Mouse (Mus musculus) heart, postnatal 25 days (tissue): ENCODE results near the gene Gm1673. TPM values are rescaled to one million over a fixed set of nuclear protein-coding genes. Genes with fewer than 3 reads are reported as not detected.
A peak's percentile ranks its signal among the peaks of the same experiment; 100 is the strongest.
"Not testable (repeated sequence)": the region's sequence is repeated elsewhere in the genome, so short reads cannot be mapped to it uniquely, and the experiment has no call there.

Experiments
- DNase-seq: peaks from one replicate; pipeline ENCODE4 v3.0.0; 2022; ENCODE audit warnings: low spot score
- intact Hi-C: fragments of 180-260 bp; cut with DNase I; formaldehyde crosslinking; loops from one replicate; pipeline ENCODE4 v1.15.1; 2025
- total RNA-seq, 2 experiments: library from RNA; stranded (reverse); gene quantifications; 2 replicates each; pipeline ENCODE4 v1.2.3; 2021

The Gm1673 gene
- total RNA-seq = 1 to 10 TPM; 2.8 to 3.1 TPM

DNA sequence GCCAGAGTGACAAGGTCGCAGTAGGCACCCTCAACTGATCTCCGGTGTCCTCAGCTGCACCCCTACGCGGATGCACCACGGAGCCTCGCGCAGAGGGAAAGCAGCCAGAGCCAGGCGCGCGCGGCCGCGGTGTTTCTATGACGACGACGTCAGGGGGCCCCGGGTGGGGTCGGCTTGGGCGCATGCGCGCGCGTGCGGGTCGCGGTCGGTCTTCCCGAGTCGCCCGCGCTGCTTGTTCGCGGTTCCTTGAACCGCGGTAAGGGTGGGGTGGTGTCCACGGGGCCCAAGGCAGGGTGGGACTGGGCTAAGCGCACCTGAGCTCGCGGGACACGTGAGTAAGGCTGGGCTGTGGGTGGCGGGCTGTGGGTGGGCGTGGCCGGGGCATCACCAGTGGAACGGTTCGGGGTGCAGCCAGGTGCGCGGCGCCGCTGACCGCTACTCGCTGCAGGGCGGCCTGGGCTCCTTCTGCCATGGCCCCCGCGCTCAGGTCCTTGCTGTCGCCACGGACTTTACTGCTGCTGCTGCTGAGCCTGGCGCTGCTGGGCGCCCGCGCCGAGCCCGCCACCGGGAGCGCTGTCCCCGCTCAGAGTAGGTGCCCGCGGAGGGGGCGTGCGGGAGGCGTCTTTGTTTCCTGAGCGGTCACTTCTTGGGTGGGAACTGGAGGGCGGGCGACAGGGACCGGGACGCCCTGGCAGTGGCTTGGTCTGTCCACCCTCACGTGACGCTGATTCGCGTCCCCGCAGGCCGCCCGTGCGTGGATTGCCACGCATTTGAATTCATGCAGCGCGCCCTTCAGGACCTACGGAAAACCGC lies at the start of gene Gm1673:
TSS of gene Gm1673 (plus strand) at position 125 of the 813 bp plus-strand sequence.
- intact Hi-C loops = no loop called here
- DNase-seq = peak; percentile 64

DNA sequence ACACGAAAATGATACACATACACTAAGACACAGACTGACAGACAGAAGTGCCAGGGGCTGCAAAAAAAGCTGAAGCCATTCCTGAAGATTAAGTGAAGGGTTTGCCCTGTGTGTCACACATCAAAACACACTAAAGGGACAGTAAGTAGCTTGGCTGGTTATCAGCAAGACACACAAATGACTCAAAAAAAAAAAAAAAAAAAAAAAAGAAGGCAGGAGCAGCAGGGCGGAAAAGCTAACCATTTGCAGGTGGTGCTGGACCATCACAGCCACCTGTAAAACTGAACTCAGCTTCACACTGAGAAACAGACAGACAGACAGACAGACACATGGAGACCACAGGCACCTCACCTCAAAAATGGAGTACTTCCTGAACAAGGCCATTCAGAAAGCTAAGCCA lies 49.2 kb upstream of the Gm1673 start:
- DNase-seq = no peak
- intact Hi-C loops = loop anchor here (10.0 kb wide), 2 partner anchors 149 to 279 kb away; partner anchors contain the start of genes Letm1, Slbp, Tacc3 and Tmem129

DNA sequence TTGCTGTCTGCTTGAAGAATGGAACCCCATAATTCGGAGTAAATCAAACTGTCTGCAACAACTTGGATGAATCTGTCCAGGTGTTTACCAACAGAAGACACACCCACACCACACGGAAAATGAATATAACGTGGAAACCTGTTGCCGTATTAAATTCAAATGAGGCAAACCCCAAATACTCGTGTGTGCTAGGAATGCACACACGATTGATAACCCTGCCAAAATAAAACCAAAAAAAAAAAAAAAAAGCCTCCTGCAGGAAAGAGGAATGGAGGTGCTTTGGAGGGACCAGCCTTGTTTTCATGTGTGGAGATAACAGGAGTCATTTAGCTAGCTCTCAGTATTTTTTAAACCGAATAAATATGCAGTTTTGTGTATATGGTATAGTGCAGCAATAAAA lies 48.4 kb upstream of the Gm1673 start:
- DNase-seq = no peak
- intact Hi-C loops = loop anchor here (10.0 kb wide), 2 partner anchors 150 to 280 kb away; partner anchors contain the start of genes Letm1, Slbp, Tacc3 and Tmem129

DNA sequence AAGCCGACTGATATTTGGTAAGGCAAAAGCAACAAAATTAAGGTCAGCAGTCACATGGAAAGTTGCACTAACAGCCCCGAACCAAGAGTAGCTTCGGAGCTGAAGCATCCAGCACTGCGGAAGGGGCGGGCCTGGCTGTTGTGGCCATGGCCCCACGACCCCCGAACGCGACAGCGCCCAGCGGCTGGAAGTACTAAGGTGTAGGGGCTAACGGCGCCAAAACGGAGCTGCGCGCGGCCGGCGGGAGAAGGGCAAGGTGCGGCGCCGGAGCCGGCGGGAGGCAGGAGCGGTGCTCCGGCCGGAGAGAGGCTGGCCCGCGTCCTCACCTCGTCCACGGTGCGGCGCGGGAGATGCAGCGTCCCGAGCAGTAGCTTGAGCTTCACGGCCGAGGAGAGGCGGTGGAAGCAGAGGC lies 47.5 kb upstream of the Gm1673 start:
- intact Hi-C loops = loop anchor here (10.0 kb wide), 2 partner anchors 151 to 281 kb away; partner anchors contain the start of genes Letm1, Slbp, Tacc3 and Tmem129

DNA sequence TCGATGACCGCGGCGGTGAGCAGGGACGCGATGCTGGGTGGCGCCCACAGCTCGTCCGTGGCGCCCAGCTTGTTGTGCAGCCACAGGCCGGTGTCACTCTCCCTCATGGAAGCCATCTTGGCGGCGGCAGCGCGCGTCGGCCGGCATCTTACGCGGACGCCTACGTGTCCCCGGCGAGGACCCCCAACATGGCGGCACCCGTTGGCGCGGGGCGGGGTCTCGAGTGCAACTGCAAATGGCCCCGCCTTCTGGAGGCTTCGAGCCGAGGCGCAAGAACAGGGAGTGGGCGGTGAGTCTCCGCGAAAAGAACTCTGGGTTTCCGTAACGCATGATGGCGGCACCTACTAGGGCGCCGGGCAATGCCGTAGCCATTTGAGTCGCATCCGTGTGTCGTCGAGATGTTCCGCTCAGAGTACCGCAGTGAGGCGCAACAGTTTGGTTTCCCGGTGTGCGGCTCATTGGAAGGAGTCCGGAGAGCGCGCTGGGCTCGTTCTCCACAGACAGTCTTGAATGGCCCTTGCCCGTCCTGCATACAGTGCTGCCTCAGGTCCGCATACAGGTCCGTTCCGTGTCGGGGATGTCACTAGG lies 47.0 kb upstream of the Gm1673 start, which contains the start of gene Nelfa:
TSS of gene Nelfa (minus strand) at position 294 of the 588 bp plus-strand sequence.
- intact Hi-C loops = loop anchor here (10.0 kb wide), 2 partner anchors 151 to 281 kb away; partner anchors contain the start of genes Letm1, Slbp, Tacc3 and Tmem129
- DNase-seq = peak; percentile 98

More for the DNA sequence above, 47.5 kb upstream of the Gm1673 start:
- DNase-seq = no peak

DNA sequence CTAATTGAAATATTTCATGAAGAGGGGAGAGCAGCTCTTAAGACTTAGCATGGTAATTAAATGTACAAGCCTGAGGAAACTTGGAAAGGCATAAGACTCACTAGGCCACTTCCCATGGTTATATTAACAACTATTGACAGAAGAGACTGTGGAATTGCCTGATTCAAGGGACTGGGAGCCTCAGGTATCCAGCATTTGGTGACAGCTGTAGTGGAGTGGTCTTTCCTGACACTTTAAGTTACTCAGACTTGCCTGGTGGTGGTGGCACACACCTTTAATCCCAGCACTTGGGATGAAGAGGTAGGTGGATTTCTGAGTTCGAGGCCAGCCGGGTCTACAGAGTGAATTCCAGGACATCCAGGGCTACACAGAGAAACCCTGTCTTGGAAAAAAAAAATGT lies 46.0 kb upstream of the Gm1673 start:
- no peak for DNase-seq
- intact Hi-C loops = loop anchor here (10.0 kb wide), 2 partner anchors 152 to 282 kb away; partner anchors contain the start of genes Letm1, Slbp, Tacc3 and Tmem129

DNA sequence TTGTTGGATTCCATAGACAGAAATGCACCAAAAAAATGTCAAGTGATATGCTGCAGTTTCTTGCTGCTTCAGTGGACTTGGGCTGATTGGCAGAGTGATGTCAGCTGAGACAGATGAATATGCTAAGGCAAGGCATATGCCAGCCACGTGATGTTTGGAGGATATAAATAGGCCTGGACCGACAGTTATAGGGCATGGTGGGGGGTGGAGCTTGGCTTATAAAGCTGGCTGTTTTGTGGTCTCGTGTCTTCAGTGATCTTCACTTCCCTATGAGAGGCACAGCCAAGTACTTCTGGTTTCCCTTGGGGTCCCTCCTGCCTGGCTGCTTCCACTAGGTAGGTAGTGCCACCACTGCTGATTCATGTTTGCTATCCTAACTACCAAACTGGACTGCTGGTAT lies 44.8 kb upstream of the Gm1673 start:
- DNase-seq = no peak
- intact Hi-C loops = loop anchor here (10.0 kb wide), 2 partner anchors 154 to 284 kb away; partner anchors contain the start of genes Letm1, Slbp, Tacc3 and Tmem129

DNA sequence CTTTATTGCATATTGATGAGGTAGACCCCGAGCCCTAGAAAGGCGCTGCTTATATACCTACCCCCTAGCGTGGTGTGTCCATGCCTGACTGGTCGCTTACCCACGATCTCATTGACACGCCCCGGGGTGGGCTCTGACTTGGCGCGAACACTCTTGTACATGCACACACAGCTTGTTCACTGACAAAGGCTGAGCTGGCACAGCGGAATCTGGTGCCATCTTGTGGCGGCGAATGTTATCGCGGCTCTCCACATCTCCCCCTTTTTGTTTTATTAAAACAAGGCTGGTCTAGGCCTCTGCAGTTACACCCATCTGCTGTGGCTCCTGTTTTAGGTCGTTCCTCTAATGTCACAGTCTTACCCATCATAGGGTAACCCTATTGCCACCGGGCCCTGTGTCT lies 36.2 kb upstream of the Gm1673 start:
- intact Hi-C loops, DNase-seq: not testable (repeated sequence)

DNA sequence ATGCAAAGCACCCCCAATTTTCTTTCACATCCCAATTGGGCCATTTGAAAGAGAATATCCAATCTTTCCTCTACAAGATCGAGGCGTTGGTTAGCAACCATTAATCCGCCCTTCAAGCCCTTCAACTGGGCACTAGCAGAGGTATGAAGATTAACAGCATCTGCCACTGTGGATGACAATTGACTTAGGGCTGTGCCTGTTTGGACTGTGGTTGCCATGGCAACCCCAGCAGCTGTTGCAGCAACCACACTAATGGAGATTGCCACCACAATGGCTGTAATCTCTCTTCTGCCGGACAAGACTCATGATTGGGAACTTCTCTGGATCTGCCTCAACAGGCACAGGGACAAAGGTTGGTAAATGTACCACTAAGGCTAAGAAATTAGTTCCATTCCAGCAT lies 34.9 kb upstream of the Gm1673 start:
- intact Hi-C loops = no loop called here
- DNase-seq = no peak

DNA sequence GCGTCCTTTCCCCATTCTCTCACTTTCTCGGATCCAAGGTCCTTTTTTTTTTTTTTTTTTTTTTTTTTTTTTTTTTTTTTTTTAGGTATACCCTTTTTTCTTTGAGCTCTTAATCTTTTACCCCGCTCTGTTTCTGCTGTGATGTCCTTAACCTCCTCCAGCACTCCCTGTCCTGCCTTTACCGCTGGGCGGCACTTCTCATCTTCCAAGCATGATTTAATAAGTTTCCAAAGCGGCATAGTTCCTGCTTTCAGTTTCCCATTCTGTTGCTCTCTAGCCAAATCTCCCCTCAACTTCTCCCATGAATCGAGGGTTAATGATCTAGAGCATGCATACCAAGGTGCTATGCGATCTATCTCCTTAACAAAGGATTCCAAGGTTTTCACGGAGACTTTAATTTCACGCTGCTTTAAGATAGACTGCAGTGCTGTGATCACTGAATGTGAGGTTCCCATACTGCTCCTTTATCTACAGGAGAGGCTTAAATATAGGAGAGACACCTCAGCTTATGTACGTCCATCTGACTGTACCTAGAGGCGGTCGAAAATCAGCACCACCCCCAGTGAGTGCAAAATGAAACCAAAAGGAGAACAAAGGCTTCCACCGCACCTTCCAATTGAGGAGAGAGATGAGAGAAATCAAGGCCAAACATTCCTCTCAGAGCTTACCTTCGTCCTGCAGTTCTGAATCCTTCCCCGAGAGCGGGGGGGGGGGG lies 29.6 kb upstream of the Gm1673 start:
- DNase-seq = no peak
- intact Hi-C loops = loop anchor here (2.0 to 10.0 kb wide), 3 partner anchors 101 to 271 kb away; no protein-coding TSS in a partner anchor

DNA sequence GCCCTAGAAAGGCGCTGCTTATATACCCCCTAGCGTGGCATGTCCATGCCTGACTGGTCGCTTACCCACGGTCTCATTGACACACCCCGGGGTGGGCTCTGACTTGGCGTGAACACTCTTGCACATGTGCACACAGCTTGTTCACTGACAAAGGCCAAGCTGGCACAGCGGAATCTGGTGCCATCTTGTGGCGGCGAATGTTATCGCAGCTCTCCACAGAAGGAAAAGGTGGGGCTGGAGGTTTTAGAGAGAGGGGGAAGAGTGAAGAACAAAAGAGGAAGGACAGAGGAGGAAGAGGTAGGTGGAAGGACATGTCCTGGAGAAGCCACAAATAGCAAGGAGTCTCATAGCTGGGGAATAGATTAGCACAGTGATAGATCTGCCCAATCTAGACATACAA lies 28.9 kb upstream of the Gm1673 start:
- DNase-seq = no peak
- intact Hi-C loops = loop anchor here (2.0 to 10.0 kb wide), 3 partner anchors 102 to 272 kb away; no protein-coding TSS in a partner anchor

DNA sequence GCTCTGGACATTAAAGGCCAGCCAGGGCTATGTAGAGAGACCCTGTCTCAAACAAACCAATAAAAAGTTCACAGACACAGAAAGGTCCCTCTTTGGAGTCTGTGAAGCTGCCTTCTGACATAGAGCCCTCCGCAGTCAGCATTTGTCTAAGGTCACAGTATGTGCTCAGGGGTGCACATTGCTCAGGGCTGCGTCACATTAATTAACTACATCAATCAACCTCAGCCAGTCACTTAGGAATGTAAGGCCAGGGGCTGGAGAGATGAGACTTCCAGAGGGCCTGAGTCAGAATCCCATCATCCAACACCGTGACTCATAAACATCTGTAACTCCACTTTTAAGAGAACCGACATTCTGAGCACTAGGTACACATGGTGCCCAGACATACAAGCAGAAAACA lies 27.4 kb upstream of the Gm1673 start:
- no peak for DNase-seq
- intact Hi-C loops = loop anchor here (2.0 to 10.0 kb wide), 2 partner anchors 103 to 191 kb away; no protein-coding TSS in a partner anchor

DNA sequence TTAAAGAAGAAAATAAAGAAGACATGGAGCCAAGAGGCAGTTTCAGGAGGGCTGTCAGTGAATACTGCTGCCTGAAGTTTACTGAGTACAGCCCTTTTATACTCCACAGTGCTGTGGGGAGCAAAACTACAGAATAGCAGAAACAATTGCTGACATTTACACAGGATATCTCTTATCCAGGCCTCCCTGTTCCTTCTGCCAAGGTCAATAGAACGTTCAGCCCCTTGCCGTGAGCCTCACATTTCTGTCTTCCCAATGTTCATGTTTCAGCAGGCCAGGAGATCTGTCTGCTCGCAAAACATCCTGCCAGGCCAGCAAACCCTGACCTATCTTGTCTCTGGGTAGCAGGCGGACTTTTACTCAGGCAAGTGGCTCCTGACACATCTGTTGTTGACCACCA lies 23.9 kb upstream of the Gm1673 start:
- DNase-seq = no peak
- intact Hi-C loops = loop anchor here (10.0 kb wide), 1 partner anchor 195 kb away; no protein-coding TSS in a partner anchor

DNA sequence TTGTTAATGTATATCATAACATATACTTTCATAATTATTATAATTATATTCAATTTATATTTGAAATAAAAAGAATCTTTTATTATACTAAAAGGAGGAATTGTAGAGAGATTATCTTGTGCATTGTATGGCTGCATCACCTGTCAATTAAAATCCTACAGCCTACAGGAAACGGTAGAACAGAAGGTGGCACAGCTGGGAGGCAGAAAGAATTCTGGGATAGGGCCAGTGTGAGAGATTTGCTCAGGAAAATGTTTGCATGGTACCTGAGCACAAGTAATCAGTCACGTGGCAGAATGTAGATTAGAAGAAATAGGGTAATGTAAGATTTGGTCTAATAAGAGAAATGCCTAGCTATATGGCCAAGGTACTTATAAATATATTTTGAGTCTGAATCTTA lies 8.5 kb upstream of the Gm1673 start:
- intact Hi-C loops = no loop called here
- no peak for DNase-seq

DNA sequence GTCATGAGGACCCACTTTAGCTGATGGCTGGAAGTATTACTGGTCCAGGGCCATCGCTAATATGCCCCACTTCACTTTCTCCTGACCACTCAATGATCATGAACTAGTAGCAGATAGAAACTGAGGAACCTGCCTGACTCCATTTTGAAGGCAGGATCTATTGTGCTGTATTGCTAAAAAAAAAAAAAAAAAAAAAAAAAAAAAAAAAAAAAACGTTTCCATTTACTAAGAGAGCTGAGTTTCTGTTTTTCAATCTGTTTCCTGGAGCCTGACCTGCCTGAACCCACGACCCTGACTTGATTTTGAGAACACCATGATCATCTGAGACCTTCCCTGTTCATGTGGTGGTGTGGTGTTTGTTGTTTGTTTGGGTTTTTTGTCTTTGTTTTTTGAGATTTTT lies 7.0 kb upstream of the Gm1673 start:
- DNase-seq = no peak
- intact Hi-C loops = no loop called here

DNA sequence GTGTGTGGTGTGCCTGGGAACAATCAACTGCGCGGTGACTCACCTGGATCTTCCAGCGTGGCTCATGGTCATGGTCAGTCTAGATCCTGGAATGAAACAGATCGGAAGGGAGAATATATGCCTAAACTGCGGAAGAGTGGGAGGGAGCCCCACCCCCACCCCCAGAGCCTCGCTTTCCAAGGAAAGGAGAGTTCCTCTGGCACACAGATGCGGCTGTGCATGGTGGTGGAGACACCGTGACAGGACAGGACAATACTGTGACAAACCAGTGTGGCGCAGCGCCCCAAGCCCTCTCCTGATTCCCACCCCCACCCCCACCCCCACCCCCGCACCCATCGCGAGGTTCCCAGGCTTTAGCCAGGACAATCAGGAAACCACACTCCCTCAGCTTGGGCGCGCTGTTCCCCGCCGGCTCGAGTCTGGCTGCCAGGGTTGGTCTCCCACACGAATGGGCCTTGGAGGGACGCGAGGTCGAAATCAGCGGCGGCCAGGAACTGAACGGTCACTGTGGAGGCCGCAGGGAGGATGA lies 438 bp upstream of the Gm1673 start:
- intact Hi-C loops = no loop called here
- DNase-seq = no peak

DNA sequence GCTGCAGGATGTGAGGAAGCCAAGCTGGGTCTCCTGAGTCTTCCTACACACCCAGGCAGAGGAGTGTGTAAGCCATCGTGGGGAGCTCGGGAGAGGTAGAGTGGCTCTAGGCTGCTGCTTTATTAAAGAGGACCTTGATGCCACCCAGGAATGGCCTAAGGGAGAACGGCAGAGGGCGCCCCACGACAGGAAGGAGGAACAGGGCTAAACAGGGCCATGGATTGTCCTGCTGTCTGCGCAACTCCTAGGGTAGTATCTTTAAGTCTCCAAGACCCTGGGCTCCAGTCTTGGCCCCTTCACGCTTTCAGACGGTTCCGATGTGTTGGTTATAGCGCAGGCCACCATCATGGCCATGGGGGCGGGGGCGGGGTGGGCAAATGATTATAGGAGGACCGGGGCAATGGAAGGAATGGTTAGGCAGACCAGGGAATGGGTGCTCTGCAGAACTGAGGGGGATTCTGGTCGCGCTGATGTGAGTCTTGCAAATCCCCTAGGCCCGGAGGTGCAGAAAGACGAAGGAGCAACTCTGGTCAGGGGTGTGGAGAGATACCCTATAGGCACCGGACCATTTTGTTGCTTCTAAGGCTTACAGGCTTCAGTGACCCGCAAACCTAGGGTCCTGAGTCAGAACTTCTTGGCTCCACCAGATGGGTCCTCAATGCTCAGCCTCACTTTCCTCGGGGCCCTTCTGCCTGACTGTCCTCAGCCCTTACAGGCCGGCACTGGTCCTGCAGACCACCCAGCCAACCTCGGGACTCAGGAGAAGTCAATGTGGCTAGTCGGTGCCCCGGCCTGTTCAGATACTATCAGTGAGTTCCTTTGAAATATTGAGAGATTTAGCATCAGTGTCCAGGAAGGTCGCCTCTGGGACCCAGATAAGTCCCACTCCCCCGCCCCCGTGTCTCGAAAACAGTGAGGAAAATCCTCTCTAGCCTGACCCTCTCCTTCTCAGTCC lies 11.7 kb downstream of the Gm1673 start:
- no peak for DNase-seq
- intact Hi-C loops = no loop called here

DNA sequence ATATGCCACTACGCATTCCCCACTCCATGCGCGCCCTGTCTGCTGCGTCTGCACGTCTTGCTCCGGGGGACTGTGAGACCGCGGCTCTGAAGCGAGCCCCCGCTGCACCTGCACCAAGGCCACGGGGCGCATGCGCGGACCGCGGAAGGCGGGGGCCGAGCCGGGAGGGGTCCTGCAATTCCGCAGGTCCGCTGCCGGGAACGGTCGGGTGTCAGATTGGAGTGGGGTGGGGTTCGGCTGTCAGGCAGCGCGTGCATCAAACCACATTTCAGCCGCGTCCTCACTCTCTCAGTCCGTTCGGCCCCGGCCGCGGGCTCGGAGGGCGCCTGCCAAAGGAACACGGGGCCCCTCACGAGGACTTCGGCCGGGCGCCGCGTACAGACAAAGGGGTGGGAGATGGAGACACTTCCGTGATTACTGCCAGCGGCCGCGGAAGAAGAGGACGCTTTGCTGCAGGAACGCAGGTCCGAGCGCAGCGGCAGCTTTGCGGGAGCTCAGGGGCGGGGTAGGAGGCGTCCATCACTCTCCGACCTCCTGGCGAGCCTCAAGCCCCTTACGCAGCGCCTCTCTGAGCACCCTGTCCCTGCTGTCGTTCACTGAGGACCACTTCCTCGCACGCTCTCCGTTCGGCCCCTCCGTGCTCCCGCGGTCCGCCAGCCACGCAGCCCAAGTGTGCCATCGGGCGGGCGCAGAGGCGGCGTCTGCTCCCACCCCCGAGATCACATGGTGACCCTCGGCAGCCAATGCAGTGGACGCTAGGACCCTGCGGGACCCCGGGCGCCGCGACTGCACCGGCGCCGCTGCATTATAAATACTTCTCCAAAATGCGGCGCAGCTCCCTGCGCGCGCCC lies 12.8 kb downstream of the Gm1673 start, which contains the start of gene Nat8l:
TSS of gene Nat8l (plus strand) at position 142 of the 851 bp plus-strand sequence.
- no peak for DNase-seq
- intact Hi-C loops = no loop called here
